Mouse (Mus musculus) heart, adult 2 months (tissue): ENCODE measurements around the gene Aldh1a7. TPM values are rescaled to one million over a fixed set of nuclear protein-coding genes. Genes with fewer than 3 reads are reported as not detected.
"Not testable (repeated sequence)": the region's sequence is repeated elsewhere in the genome, so short reads cannot be mapped to it uniquely, and the experiment has no call there.

Experiments used
- DNase-seq, 2 experiments: peaks; one replicate each; pipeline ENCODE4 v3.0.0; 2021
- H3K27ac ChIP-seq: fragments of 200-600 bp; 2 replicates; pipeline ENCODE4 v1.8.1; 2022
- H3K27me3 ChIP-seq: fragments of 200-500 bp; 2 replicates; pipeline ENCODE4 v1.6.1; 2012; ENCODE audit warnings: mild to moderate bottlenecking, low read length, inconsistent platforms, mixed read lengths; ENCODE audit not compliant: control insufficient read depth, insufficient read depth
- H3K36me3 ChIP-seq: fragments of 200-500 bp; 2 replicates; pipeline ENCODE4 v1.6.1; 2012; ENCODE audit warnings: low read length, inconsistent platforms; ENCODE audit not compliant: control insufficient read depth, insufficient read depth
- H3K4me1 ChIP-seq: fragments of 200-500 bp; 2 replicates; pipeline ENCODE4 v1.6.1; 2011; ENCODE audit warnings: low read length; ENCODE audit not compliant: control insufficient read depth, insufficient read depth
- H3K4me3 ChIP-seq: fragments of 200-600 bp; 2 replicates; pipeline ENCODE4 v1.8.1; 2022
- H3K79me2 ChIP-seq: fragments of 200-500 bp; replicated peaks from 2 replicates; pipeline ENCODE4 v1.6.1; 2012; ENCODE audit warnings: mild to moderate bottlenecking, inconsistent platforms, low read length, moderate library complexity, mixed read lengths; ENCODE audit not compliant: control insufficient read depth, insufficient read depth
- H3K9ac ChIP-seq: fragments of 200-500 bp; 2 replicates; pipeline ENCODE4 v1.6.1; 2012; ENCODE audit warnings: low read depth, mild to moderate bottlenecking, control low read depth, inconsistent platforms, low read length, mixed read lengths
- CTCF ChIP-seq: fragments of 200-600 bp; IDR thresholded peaks from 2 replicates; pipeline ENCODE4 v1.8.1; 2022; ENCODE audit warnings: antibody characterized with exemption, mild to moderate bottlenecking, moderate library complexity
- EP300 ChIP-seq: fragments of 200-500 bp; IDR thresholded peaks from 2 replicates; pipeline ENCODE4 v1.6.1; 2011; ENCODE audit warnings: low read depth, low read length, control low read depth; ENCODE audit not compliant: insufficient read depth
- POLR2A ChIP-seq: fragments of 200-500 bp; IDR thresholded peaks from 2 replicates; pipeline ENCODE4 v1.6.1; 2011; ENCODE audit warnings: mild to moderate bottlenecking, low read depth, low read length, control low read depth; ENCODE audit not compliant: insufficient read depth
- WGBS: fragments of 180-500 bp; shearing (Covaris S2); methylation state at CpG from one replicate; pipeline ENCODE4 v1.1.7; 2018; 5-methylcytosine and 5-hydroxymethylcytosine counted together
- intact Hi-C: fragments of 180-260 bp; cut with DNase I; formaldehyde crosslinking; loops from one replicate; pipeline ENCODE4 v1.15.1; 2025
- polyA plus RNA-seq: library from polyadenylated mRNA; depleted of rRNA; stranded (reverse); fragments of >200 nt; gene quantifications from 2 replicates; pipeline ENCODE4 v1.2.3, GENCODE M21; 2012; rRNA removed
- total RNA-seq, 2 experiments: library from RNA; stranded (reverse); gene quantifications; 2 replicates each; pipeline ENCODE4 v1.2.3; 2021

Gene Aldh1a7
- total and polyA plus RNA-seq, 3 experiments: 0.18 to 2.2 (median 0.18) TPM

- DNase-seq: no peak
- no peak overlapping the region for H3K9ac ChIP-seq
- whole genome bisulfite sequencing: 28% methylated on average over 2 of the region's 2 CpGs
- no peaks in the 10 kb centered on the region for H3K4me1 ChIP-seq
- no peaks in the 10 kb centered on the region for H3K36me3 ChIP-seq
- no peak overlapping the region for H3K4me3 ChIP-seq
- H3K27me3 ChIP-seq: no peaks in the 10 kb centered on the region
- H3K79me2 ChIP-seq: no peaks in the 10 kb centered on the region
- TF ChIP-seq CTCF (no peak), EP300 (no peak), POLR2A (no peak)
- H3K27ac ChIP-seq: no peak overlapping the region
- intact Hi-C loops: no loop called here
These were observed 77.4 kb downstream of the Aldh1a7 start for GRCm38 (mm10) chr19:20650008-20650407.

GRCm38 (mm10) chr19:20647496-20647895, 79.9 kb downstream of the Aldh1a7 start:
- intact Hi-C loops, H3K4me3 ChIP-seq: not testable (repeated sequence)
- DNase-seq: peak in 1 of 2 experiments; percentile 20

GRCm38 (mm10) chr19:20644346-20644745, 83.0 kb downstream of the Aldh1a7 start:
- intact Hi-C loops: no loop called here
- Histone ChIP-seq H3K27me3 (no peaks in the 10 kb centered on the region), H3K27ac (no peak overlapping the region), H3K9ac (no peak overlapping the region), H3K4me3 (no peak overlapping the region), H3K36me3 (no peaks in the 10 kb centered on the region), H3K79me2 (no peaks in the 10 kb centered on the region), H3K4me1 (no peaks in the 10 kb centered on the region)
- TF ChIP-seq POLR2A (no peak), CTCF (no peak), EP300 (no peak)
- DNase-seq: no peak
- WGBS: 73% methylated on average over 3 of the region's 3 CpGs

More at GRCm38 (mm10) chr19:20647496-20647895, 79.9 kb downstream of the Aldh1a7 start:
- not testable (repeated sequence) for H3K9ac ChIP-seq, H3K4me1 ChIP-seq, H3K36me3 ChIP-seq, H3K27ac ChIP-seq, H3K79me2 ChIP-seq, H3K27me3 ChIP-seq

Other genes with a start within 250 kb of the Aldh1a7 start
- gene Aldh1a1, start 234.8 kb downstream of the Aldh1a7 start, total RNA-seq: 10 to 100 TPM; 23.3 to 25.8 TPM
- gene Aldh1a1, start 234.8 kb downstream of the Aldh1a7 start, polyA plus RNA-seq: 18.4 and 24.1 TPM in 2 replicates
- under 1 TPM in 1 of 2 experiments, not detected in 1; 0.14 TPM for gene Tmc1, start 226.6 kb upstream of the Aldh1a7 start, total RNA-seq
- not detected in 2 replicates for gene Tmc1, start 226.6 kb upstream of the Aldh1a7 start, polyA plus RNA-seq